Mouse (Mus musculus) heart, embryonic 11.5 days (tissue): ENCODE measurements around the gene Tor1aip2. TPM values are rescaled to one million over a fixed set of nuclear protein-coding genes. Genes with fewer than 3 reads are reported as not detected.

Experiments used
- ATAC-seq: fragments of 200-750 bp; cut with Nextera tagmentation; replicated peaks from 2 replicates; pipeline ENCODE4 v1.8.0; 2017; ENCODE audit warnings: moderate library complexity; ENCODE audit not compliant: insufficient number of reproducible peaks, low FRiP score, low TSS enrichment
- H3K27ac ChIP-seq: fragments of 300-500 bp; sonication (generic); 2 replicates; pipeline ENCODE4 v1.5.1; 2014; ENCODE audit warnings: mild to moderate bottlenecking, low read depth, low read length
- H3K27me3 ChIP-seq: fragments of 300-500 bp; sonication (generic); 2 replicates; pipeline ENCODE4 v1.6.1; 2014; ENCODE audit warnings: mild to moderate bottlenecking, low read length, mixed read lengths; ENCODE audit not compliant: control insufficient read depth, insufficient read depth
- H3K36me3 ChIP-seq: fragments of 300-500 bp; sonication (generic); 2 replicates; pipeline ENCODE4 v1.6.1; 2014; ENCODE audit warnings: mild to moderate bottlenecking, low read length, moderate library complexity, mixed read lengths; ENCODE audit not compliant: control insufficient read depth, insufficient read depth
- H3K4me1 ChIP-seq: fragments of 300-500 bp; sonication (generic); 2 replicates; pipeline ENCODE4 v1.6.1; 2014; ENCODE audit warnings: low read length; ENCODE audit not compliant: control insufficient read depth, insufficient read depth
- H3K4me2 ChIP-seq: fragments of 300-500 bp; sonication (generic); 2 replicates; pipeline ENCODE4 v1.6.1; 2014; ENCODE audit warnings: mild to moderate bottlenecking, moderate library complexity
- H3K4me3 ChIP-seq: fragments of 300-500 bp; sonication (generic); 2 replicates; pipeline ENCODE4 v1.5.1; 2014; ENCODE audit warnings: low read depth, low read length
- H3K9ac ChIP-seq: fragments of 300-500 bp; sonication (generic); 2 replicates; pipeline ENCODE4 v1.6.1; 2014; ENCODE audit warnings: mild to moderate bottlenecking, low read depth, low read length, moderate library complexity
- H3K9me3 ChIP-seq: fragments of 300-500 bp; sonication (generic); replicated peaks from 2 replicates; pipeline ENCODE4 v1.6.1; 2016; ENCODE audit warnings: low read length; ENCODE audit not compliant: control insufficient read depth
- WGBS: fragments of 180-500 bp; shearing (Covaris S2); extraction: QIAGEN DNeasy Blood & Tissue Kit; methylation state at CpG from one replicate; pipeline ENCODE4 v1.1.7; 2014; ENCODE audit not compliant: insufficient replicate concordance; 5-methylcytosine and 5-hydroxymethylcytosine counted together
- polyA plus RNA-seq: library from polyadenylated mRNA; unstranded; fragments of >200 nt; fragmentation: Nextera tagmentation; extraction: Ambion mirVana; gene quantifications from 2 replicates; pipeline ENCODE4 v1.2.1, GENCODE M21; 2014

Tor1aip2 gene
- polyA plus RNA-seq, 1 experiment from 2014 or later, result 103 TPM

DNA sequence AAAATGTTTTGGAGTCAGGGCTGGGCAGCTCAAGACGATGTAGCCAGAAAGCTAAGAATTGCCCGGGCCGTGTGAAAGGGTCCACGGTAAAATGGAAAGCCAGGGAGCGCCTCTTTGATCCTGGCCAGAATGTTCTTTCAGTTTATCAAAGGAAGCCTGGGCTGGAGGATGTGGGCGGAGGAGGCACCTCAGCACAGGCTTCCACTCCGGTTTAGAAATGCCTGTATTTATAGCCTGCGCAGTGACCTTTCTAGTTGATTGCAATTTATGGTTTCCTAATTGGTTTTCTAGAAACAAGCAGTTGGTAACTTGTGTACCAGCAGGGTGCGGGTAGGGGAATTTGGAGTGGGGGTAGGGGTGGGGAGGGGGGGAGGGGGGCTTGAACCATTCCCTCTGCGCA is 73.2 kb downstream of the Tor1aip2 start:
- Histone ChIP-seq H3K36me3 (no peaks in the 10 kb centered on the region), H3K27ac (no peak overlapping the region), H3K9ac (no peak overlapping the region), H3K27me3 (no peaks in the 10 kb centered on the region), H3K9me3 (no peaks in the 10 kb centered on the region), H3K4me2 (no peak overlapping the region; the same call in 1 of the 2 replicates), H3K4me3 (no peak overlapping the region), H3K4me1 (no peaks in the 10 kb centered on the region)
- ATAC-seq, result no peak
- whole genome bisulfite sequencing, result 39% methylated on average over 10 of the region's 10 CpGs

DNA sequence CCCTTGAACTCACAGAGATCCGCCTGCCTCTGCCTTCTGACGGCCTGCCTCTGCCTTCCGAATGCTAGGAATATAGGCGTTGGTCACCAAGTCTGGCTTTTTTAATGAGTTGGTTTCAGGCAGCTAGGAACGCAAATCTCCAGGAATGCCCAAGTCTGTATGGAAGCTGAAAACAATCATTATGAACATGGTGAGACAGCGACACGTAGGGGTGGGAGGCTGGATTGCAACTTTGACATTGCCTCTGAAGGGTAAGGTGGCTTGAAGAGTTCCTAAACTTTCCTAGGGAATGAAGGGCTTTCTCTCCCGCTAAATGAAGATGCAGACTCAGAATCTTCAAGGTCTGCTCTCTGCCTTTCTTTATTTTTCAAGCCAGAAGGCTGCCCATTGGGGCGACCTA is 75.9 kb downstream of the Tor1aip2 start:
- peaks cover 5% of the 10 kb centered on the region; the same call in 1 of the 2 replicates for H3K4me1 ChIP-seq
- H3K36me3 ChIP-seq, result no peaks in the 10 kb centered on the region
- no peaks in the 10 kb centered on the region for H3K27me3 ChIP-seq
- 72% methylated on average over 9 of the region's 9 CpGs for WGBS
- H3K4me3 ChIP-seq, result no peak overlapping the region
- H3K4me2 ChIP-seq, result no peak overlapping the region
- no peaks in the 10 kb centered on the region for H3K9me3 ChIP-seq
- ATAC-seq, result no peak
- H3K9ac ChIP-seq, result no peak overlapping the region
- H3K27ac ChIP-seq, result no peak overlapping the region

DNA sequence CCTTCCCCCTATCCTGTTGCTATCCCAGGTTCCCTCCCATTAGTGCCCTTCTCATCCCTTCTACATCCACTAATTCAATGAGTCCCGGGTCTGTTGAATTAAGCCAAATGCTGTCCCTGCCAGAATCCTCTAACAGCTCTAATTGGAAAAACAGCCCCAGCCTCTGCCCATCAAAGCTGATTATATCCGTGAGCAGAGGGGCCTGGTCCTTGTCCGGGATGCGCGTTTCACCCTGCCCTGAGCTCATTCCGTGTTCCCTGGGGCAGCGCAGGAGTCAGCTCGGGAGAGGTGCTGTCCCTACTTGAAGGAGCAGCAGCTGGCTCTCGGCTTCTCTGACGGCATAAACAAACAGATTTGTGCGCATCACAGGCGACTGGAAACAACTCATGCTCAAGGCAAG is 76.5 kb downstream of the Tor1aip2 start:
- Histone ChIP-seq H3K27ac (no peak overlapping the region), H3K9me3 (no peaks in the 10 kb centered on the region), H3K4me1 (peaks cover 7% of the 10 kb centered on the region), H3K9ac (no peak overlapping the region), H3K27me3 (no peaks in the 10 kb centered on the region), H3K4me2 (peak overlapping the region; percentile 35), H3K4me3 (no peak overlapping the region), H3K36me3 (no peaks in the 10 kb centered on the region)
- ATAC-seq, result no peak
- 25% methylated on average over 12 of the region's 12 CpGs for WGBS

DNA sequence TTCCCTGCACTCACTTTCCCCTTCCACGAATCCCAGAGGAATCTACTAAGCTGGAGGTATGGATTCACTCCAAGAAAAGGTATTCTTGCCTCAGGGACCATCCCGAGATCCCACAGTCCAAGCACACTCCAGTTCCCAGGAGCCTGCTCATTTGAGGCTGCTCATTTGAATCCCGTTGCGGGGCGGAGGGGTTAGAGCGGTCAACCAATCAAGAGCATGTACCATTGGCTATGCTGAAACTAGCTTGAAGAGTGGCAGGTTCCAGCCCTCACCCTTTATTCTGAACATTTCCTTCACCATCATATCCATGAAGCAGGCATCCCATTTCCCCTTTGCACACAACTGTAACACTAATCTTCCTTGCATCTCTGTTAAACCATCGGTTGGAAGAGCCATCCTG is 76.9 kb downstream of the Tor1aip2 start:
- no peak overlapping the region for H3K9ac ChIP-seq
- peaks cover 12% of the 10 kb centered on the region for H3K4me1 ChIP-seq
- no peak overlapping the region for H3K27ac ChIP-seq
- no peak overlapping the region for H3K4me3 ChIP-seq
- no peak for ATAC-seq
- H3K4me2 ChIP-seq, result no peak overlapping the region; the same call in 1 of the 2 replicates
- WGBS, result 64% methylated on average over 7 of the region's 7 CpGs
- no peaks in the 10 kb centered on the region for H3K36me3 ChIP-seq
- no peaks in the 10 kb centered on the region for H3K9me3 ChIP-seq
- no peaks in the 10 kb centered on the region for H3K27me3 ChIP-seq

DNA sequence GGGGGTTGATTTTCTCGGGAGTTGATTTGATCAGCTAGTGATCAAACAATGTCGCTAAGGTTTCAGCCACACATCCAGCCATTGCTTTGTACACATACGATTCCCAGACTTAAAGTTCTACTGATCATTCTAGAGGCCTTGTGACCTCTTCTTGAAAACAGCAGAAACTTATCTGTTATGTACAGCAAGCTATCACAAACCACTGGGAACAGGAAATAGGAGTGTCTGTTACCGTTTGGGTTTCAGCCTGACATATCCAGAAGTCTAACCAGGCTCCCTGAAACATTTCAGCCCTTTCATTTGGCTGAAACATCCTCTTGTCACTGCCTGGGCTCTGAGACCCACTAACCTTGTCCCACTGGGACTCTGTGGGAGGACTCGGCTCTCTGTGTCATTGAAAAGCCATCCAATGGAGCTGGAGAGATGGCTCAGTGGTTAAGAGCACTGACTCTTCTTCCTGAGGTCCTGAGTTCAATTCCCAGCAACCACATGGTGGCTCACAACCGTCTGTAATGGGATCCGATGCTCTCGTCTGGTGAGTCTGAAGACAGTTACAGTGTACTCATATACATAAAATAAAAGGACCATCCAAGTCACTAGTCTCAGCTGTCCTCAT is 78.8 kb downstream of the Tor1aip2 start:
- Histone ChIP-seq H3K4me1 (peaks cover 12% of the 10 kb centered on the region), H3K4me3 (no peak overlapping the region), H3K9me3 (no peaks in the 10 kb centered on the region), H3K4me2 (no peak overlapping the region), H3K27me3 (no peaks in the 10 kb centered on the region), H3K9ac (no peak overlapping the region), H3K27ac (0 out of 2 replicates have a peak overlapping the region, but pooled peaks have one; percentile 6), H3K36me3 (no peaks in the 10 kb centered on the region)
- 62% methylated on average over 8 of the region's 8 CpGs for WGBS
- no peak for ATAC-seq

DNA sequence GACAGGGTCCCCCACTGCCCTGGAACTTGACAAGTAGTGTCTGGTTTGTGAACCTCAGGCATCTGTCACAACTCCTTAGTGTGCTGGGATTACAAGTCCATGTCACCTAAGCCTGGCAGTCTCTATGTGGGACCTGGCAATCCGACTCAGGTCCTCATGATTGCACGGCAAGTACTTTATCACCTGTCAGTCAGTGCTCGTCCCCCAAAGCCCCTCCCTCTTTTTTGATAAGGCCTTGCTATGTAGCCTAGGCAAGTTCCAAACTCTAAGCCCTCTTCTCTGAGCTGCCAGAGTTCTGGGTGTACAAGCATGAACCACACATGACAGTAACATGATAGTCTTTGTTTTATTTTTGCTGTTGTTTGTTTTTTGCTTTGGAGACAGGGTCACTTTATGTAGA is 81.6 kb downstream of the Tor1aip2 start:
- H3K27me3 ChIP-seq, result no peaks in the 10 kb centered on the region
- no peak overlapping the region for H3K4me3 ChIP-seq
- no peak overlapping the region for H3K27ac ChIP-seq
- H3K4me1 ChIP-seq, result peaks cover 12% of the 10 kb centered on the region
- H3K36me3 ChIP-seq, result no peaks in the 10 kb centered on the region
- no peaks in the 10 kb centered on the region for H3K9me3 ChIP-seq
- H3K9ac ChIP-seq, result no peak overlapping the region
- no peak overlapping the region for H3K4me2 ChIP-seq
- 12% methylated on average over 3 of the region's 3 CpGs for WGBS
- ATAC-seq, result no peak

Other genes with a start within 250 kb of the Tor1aip2 start
- 10.7 and 12.1 TPM in 2 replicates for gene Qsox1, start 222.5 kb upstream of the Tor1aip2 start, polyA plus RNA-seq
- 5.3 and 8.5 TPM in 2 replicates for gene Cep350, start 62.1 kb upstream of the Tor1aip2 start, polyA plus RNA-seq
- 30.5 and 37.6 TPM in 2 replicates for gene Tor1aip1, start 1.1 kb downstream of the Tor1aip2 start, polyA plus RNA-seq
- gene Fam163a, start 169.6 kb downstream of the Tor1aip2 start, polyA plus RNA-seq, result 2.0 and 2.9 TPM in 2 replicates